Comparison of ENCODE assay signal across 12 mouse cellular contexts in genomic region chr7:68072524-68073459, GRCm38 (mm10).
DNase-seq lines count a peak whose midpoint lies in the region; ATAC-seq lines count a peak whose summit lies in the region.
"Had no signal": no experiment of that assay in that cellular context is flagged by ENCODE, and none has a peak within 500 bp of the region (broad histone marks: within the 10 kb centered on the region; RNA-seq: fewer than 3 reads in every experiment).

No protein-coding gene starts in this region.

- peak overlapping the region; percentile 27; the same call in 1 of the 2 replicates for H3K4me3 ChIP-seq in heart, embryonic 10.5 days
- H3K4me3 ChIP-seq in midbrain, embryonic 10.5 days: no peak overlapping the region
- H3K4me3 ChIP-seq in midbrain, embryonic 11.5 days (ENCODE audit: low read depth, low read length): no peak overlapping the region
- no peak overlapping the region for H3K4me3 ChIP-seq in forebrain, embryonic 16.5 days (replicated peaks; ENCODE audit: low read length)
- H3K4me3 ChIP-seq: left cerebral cortex, adult 2 months had no signal

- H3K9ac ChIP-seq in midbrain, embryonic 11.5 days (ENCODE audit: low read length): no peak overlapping the region
- no peak overlapping the region for H3K9ac ChIP-seq in forebrain, embryonic 16.5 days (replicated peaks; ENCODE audit: low read depth, low read length)
- H3K9ac ChIP-seq: hindbrain, embryonic 14.5 days had no signal

- no peak for ATAC-seq in midbrain, embryonic 11.5 days (ENCODE audit: low FRiP score)
- ATAC-seq in forebrain, embryonic 16.5 days: no peak

- no peaks in the 10 kb centered on the region for H3K9me3 ChIP-seq in heart, embryonic 10.5 days
- no peaks in the 10 kb centered on the region for H3K9me3 ChIP-seq in midbrain, embryonic 10.5 days (replicated peaks)
- no peaks in the 10 kb centered on the region for H3K9me3 ChIP-seq in midbrain, embryonic 11.5 days (ENCODE audit: control insufficient read depth, low read length)
- H3K9me3 ChIP-seq in forebrain, embryonic 16.5 days (ENCODE audit: control insufficient read depth, low read length): no peaks in the 10 kb centered on the region

- 73% methylated on average over 14 of the region's 14 CpGs for WGBS in heart, embryonic 10.5 days
- WGBS in midbrain, embryonic 10.5 days: 84% methylated on average over 14 of the region's 14 CpGs
- WGBS in midbrain, embryonic 11.5 days: 88% methylated on average over 14 of the region's 14 CpGs
- WGBS in forebrain, embryonic 16.5 days: 78% methylated on average over 14 of the region's 14 CpGs

- no peak for DNase-seq in heart, embryonic 10.5 days (ENCODE audit: low spot score)
- no peak for DNase-seq in heart, postnatal 4 days
- no peak for DNase-seq in midbrain, embryonic 10.5 days (ENCODE audit: low spot score)
- no peak for DNase-seq in midbrain, embryonic 11.5 days (ENCODE audit: low spot score, missing footprints)
- DNase-seq in kidney, postnatal 25 days: peak; percentile 69 to 90
- no peak for DNase-seq in neural tube, embryonic 10.5 days (ENCODE audit: extremely low spot score, low spot score)
- no peak for DNase-seq in urinary bladder, postnatal 25 days (ENCODE audit: low spot score)
- DNase-seq: lung, adult 2 months; thymus, postnatal 14 days had no signal

- no peaks in the 10 kb centered on the region for H3K27me3 ChIP-seq in heart, embryonic 10.5 days (ENCODE audit: insufficient read depth, poor library complexity, severe bottlenecking)
- H3K27me3 ChIP-seq in midbrain, embryonic 10.5 days (ENCODE audit: low read depth, poor library complexity, severe bottlenecking): no peaks in the 10 kb centered on the region
- no peaks in the 10 kb centered on the region for H3K27me3 ChIP-seq in midbrain, embryonic 11.5 days (ENCODE audit: control insufficient read depth, insufficient read depth, low read length)
- no peaks in the 10 kb centered on the region for H3K27me3 ChIP-seq in forebrain, embryonic 16.5 days (replicated peaks; ENCODE audit: control insufficient read depth, insufficient read depth, low read length)

- peak overlapping the region; percentile 66 for H3K27ac ChIP-seq in heart, embryonic 10.5 days
- H3K27ac ChIP-seq in midbrain, embryonic 10.5 days (replicated peaks): 0 out of 2 replicates have a peak overlapping the region, but pooled peaks have one; percentile 29
- no peak overlapping the region for H3K27ac ChIP-seq in midbrain, embryonic 11.5 days (ENCODE audit: low read depth, low read length)
- no peak overlapping the region for H3K27ac ChIP-seq in forebrain, embryonic 16.5 days (ENCODE audit: low read length)
- H3K27ac ChIP-seq: hindbrain, embryonic 14.5 days; left cerebral cortex, adult 2 months had no signal

- H3K36me3 ChIP-seq in heart, embryonic 10.5 days: no peaks in the 10 kb centered on the region
- H3K36me3 ChIP-seq in midbrain, embryonic 10.5 days: no peaks in the 10 kb centered on the region
- no peaks in the 10 kb centered on the region for H3K36me3 ChIP-seq in midbrain, embryonic 11.5 days (ENCODE audit: control insufficient read depth, insufficient read depth, low read length)
- H3K36me3 ChIP-seq in forebrain, embryonic 16.5 days (ENCODE audit: control insufficient read depth, insufficient read depth): no peaks in the 10 kb centered on the region

- H3K4me1 ChIP-seq in heart, embryonic 10.5 days: peaks cover 75% of the 10 kb centered on the region
- H3K4me1 ChIP-seq in midbrain, embryonic 10.5 days: peaks cover 25% of the 10 kb centered on the region
- H3K4me1 ChIP-seq in midbrain, embryonic 11.5 days (ENCODE audit: control insufficient read depth, insufficient read depth, low read length): peaks cover 9% of the 10 kb centered on the region
- peaks cover 16% of the 10 kb centered on the region for H3K4me1 ChIP-seq in forebrain, embryonic 16.5 days (replicated peaks; ENCODE audit: control insufficient read depth, insufficient read depth, low read length)

- no peak overlapping the region for H3K4me2 ChIP-seq in midbrain, embryonic 11.5 days
- H3K4me2 ChIP-seq in forebrain, embryonic 16.5 days (ENCODE audit: low read length): no peak overlapping the region
- H3K4me2 ChIP-seq: hindbrain, embryonic 14.5 days had no signal

Comparison
In these comparisons a context has a peak if more than half of its experiments do, and no peak if none do; other contexts are left out.
1. H3K27ac ChIP-seq: peak in heart, embryonic 10.5 days (single experiment) and midbrain, embryonic 10.5 days (single experiment); none in midbrain, embryonic 11.5 days (single experiment) and forebrain, embryonic 16.5 days (single experiment).
2. DNase-seq: peak in kidney, postnatal 25 days (2 of 2); none in heart, embryonic 10.5 days (single experiment), heart, postnatal 4 days (single experiment), midbrain, embryonic 10.5 days (single experiment), midbrain, embryonic 11.5 days (single experiment), neural tube, embryonic 10.5 days (single experiment) and urinary bladder, postnatal 25 days (single experiment).